Mouse (Mus musculus): ENCODE results near the gene Calcrl. TPM values are rescaled to one million over a fixed set of nuclear protein-coding genes. Genes with fewer than 3 reads are reported as not detected.
"Not testable (repeated sequence)": the region's sequence is repeated elsewhere in the genome, so short reads cannot be mapped to it uniquely, and the experiment has no call there.

Gene Calcrl
- polyA plus RNA-seq, 1 experiment from 2014 or later: 12.9 TPM

DNA sequence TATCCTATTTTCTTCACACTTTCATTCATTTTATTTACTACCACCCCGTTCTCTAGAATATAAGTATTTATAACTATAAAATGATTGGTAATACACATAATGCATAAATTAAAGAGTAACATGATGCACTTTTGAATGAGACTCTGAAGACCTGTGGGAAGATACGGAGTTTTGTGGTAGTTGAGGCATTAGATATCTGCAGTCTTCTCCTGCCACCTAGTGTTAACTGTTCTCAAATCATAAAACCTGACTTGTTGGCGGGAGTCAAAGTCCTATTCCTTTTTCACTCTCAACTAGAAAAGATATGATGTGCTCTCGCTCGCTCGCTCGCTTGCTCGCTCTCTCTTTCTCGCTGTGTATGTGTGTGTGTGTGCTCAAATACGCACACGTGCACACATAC is 4.5 kb upstream of the Calcrl start:
- DNase-seq (ENCODE audit: low spot score): no peak
- WGBS: 58% methylated on average over 11 of the region's 11 CpGs

DNA sequence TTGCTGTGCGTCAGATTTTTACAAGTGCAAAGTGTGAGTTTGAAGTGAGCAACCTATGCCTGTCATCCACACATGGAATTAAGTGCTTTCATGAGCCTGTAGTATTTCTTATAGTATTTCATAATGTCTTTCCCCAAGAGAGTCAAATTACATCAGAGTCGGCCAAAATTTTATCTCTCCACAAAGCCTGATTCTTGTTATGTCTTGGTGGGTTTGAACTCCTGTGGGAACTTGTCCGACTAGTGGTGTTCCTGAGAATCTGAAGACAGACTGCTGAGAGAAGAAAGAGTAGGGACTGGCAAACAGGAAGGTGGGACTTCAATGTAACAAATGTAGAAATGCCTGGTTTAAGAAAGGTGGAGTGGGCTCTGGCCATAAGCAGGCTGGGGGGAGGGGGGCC is 3.6 kb upstream of the Calcrl start:
- Histone ChIP-seq H3K4me3 (no peak overlapping the region), H3K36me3 (no peaks in the 10 kb centered on the region), H3K27ac (no peak overlapping the region), H3K27me3 (ENCODE audit: insufficient read depth, poor library complexity, severe bottlenecking) (no peaks in the 10 kb centered on the region), H3K9me3 (no peaks in the 10 kb centered on the region), H3K4me1 (replicated peaks) (peaks cover 13% of the 10 kb centered on the region; the same call in 1 of the 2 replicates)
- WGBS: 66% methylated on average over 3 of the region's 3 CpGs
- DNase-seq (ENCODE audit: low spot score): no peak

More for the DNA sequence above, 4.5 kb upstream of the Calcrl start:
- Histone ChIP-seq H3K9me3 (no peaks in the 10 kb centered on the region), H3K4me1 (replicated peaks) (peaks cover 7% of the 10 kb centered on the region; the same call in 1 of the 2 replicates), H3K4me3 (no peak overlapping the region), H3K36me3 (no peaks in the 10 kb centered on the region), H3K27ac (no peak overlapping the region), H3K27me3 (ENCODE audit: insufficient read depth, poor library complexity, severe bottlenecking) (no peaks in the 10 kb centered on the region)

DNA sequence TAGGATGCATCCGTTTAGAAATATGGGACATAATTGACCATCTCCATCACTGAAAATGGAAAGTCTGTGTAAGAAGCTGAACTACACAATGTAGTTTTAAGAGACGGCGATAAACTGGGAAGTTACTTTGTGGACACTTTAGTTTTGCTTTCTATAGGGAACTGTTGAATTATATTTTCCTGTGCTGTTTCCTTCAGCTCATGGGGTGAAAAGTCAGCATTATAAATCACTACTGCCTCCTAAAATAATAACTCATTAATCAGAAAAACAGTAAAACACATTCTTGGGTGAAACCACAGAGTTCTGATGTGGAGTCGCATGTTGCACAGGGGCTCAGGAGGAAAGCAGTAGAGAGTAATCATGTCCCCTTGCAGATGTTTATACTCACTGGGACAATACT is 1.3 kb upstream of the Calcrl start:
- Histone ChIP-seq H3K36me3 (no peaks in the 10 kb centered on the region), H3K4me3 (no peak overlapping the region), H3K27me3 (ENCODE audit: insufficient read depth, poor library complexity, severe bottlenecking) (no peaks in the 10 kb centered on the region), H3K27ac (no peak overlapping the region), H3K4me1 (replicated peaks) (peaks cover 13% of the 10 kb centered on the region; the same call in 1 of the 2 replicates), H3K9me3 (no peaks in the 10 kb centered on the region)
- DNase-seq (ENCODE audit: low spot score): no peak
- 92% methylated on average over 4 of the region's 4 CpGs for WGBS

DNA sequence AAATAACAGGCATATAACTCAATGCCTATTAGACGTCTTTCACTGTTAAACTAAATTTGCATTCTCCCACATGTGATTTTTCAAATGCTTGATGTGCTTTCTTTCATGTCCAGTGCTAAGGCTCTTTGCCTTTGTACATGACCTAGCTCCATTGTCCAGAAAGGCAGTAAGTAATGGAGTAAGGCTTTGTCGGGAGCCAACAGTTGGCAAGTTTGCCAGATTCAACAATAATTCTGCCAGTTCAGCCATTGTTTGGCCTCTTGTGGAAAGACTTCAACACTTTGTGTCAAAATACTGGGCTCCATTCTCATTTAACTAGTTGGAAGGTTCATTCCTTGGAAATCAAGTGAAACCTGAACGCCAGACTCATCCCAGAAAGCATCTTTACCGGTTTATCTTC is 8.7 kb downstream of the Calcrl start:
- no peaks in the 10 kb centered on the region for H3K36me3 ChIP-seq
- H3K4me3 ChIP-seq: no peak overlapping the region
- H3K27me3 ChIP-seq (ENCODE audit: insufficient read depth, poor library complexity, severe bottlenecking): no peaks in the 10 kb centered on the region
- no peak for DNase-seq (ENCODE audit: low spot score)
- 88% methylated on average over 4 of the region's 4 CpGs for WGBS
- no peak overlapping the region for H3K27ac ChIP-seq
- H3K9me3 ChIP-seq: no peaks in the 10 kb centered on the region
- no peaks in the 10 kb centered on the region for H3K4me1 ChIP-seq (replicated peaks)

DNA sequence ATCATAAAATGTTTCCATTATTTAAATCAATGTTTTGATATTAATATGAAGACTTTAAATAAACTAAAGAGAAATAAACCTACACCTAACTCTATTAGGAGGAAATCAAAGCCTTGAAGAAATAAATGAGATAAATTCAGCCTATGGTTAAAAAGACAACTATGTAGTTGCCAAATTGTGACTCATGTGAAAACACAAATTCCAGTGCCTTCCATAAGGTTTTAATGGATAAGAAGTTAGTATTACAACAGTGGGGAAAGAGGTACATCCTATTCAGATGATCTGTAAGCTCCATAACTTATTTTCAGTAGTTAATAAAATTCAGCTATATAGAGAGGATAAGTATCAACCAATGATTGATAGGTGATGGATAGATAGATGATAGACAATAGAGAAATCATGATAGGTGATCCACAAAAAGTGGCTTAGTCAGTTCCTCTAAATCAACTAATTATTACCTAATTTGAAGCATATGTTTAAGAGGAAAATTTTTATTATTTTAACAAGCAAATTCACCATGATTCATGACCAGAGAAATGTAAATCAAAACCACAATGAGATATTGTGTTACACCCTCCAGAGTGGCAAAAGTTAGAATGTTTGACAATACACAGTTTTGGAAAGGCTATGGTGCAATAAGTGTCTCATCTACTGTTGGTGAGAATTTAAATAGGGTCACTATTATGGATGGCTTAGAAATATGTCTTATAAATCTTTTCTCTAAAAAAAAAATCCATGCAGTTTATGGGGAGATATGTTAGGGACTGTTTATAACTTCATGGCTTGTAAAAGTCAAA is 15.2 kb downstream of the Calcrl start:
- H3K9me3 ChIP-seq: no peaks in the 10 kb centered on the region
- H3K27me3 ChIP-seq (ENCODE audit: insufficient read depth, poor library complexity, severe bottlenecking): no peaks in the 10 kb centered on the region
- H3K4me3 ChIP-seq: no peak overlapping the region
- H3K4me1 ChIP-seq (replicated peaks): no peaks in the 10 kb centered on the region
- H3K36me3 ChIP-seq: no peaks in the 10 kb centered on the region
- H3K27ac ChIP-seq: no peak overlapping the region
- DNase-seq (ENCODE audit: low spot score): no peak

DNA sequence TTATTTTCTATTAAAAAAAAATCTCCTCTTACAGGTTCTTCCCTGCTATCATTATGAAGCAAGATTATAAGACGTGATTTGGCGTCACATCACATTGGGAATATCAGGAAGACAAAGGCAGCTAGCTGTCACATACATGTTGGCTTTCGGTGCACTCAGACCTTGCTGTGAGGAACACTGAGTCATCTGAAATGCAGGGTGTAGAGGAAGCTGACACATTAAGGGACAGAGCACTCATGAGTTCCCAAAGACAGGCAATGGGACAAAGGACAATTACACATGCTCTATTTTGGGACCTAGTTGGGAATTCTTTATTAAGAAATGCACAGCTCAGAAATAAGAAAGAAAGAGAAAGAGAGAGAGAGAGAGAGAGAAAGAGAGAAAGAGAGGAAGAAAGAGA is 20.4 kb downstream of the Calcrl start:
- H3K27me3 ChIP-seq (ENCODE audit: insufficient read depth, poor library complexity, severe bottlenecking): no peaks in the 10 kb centered on the region
- DNase-seq (ENCODE audit: low spot score): no peak
- WGBS: 87% methylated on average over 3 of the region's 3 CpGs
- H3K27ac ChIP-seq: no peak overlapping the region
- no peaks in the 10 kb centered on the region for H3K36me3 ChIP-seq
- no peaks in the 10 kb centered on the region for H3K4me1 ChIP-seq (replicated peaks)
- no peak overlapping the region for H3K4me3 ChIP-seq
- no peaks in the 10 kb centered on the region for H3K9me3 ChIP-seq

DNA sequence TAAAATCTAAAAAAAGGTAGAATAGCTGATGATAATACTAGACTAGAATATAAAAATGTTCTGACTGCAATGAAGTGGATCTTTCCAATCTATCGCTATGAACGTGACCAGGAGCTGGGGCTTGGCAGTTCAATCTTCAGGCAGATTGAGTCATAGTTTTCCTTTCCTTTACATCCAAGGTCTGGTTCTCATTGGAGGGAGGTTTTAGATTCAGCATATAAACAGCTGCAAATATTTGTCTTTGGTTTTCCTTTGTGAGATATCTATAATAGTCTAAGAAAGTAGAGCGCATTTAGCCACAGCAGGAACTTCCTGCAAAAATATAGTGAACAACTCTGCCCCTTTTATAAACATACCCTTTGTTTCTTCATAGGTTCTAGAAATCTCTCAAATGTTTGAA is 22.5 kb downstream of the Calcrl start:
- H3K27me3 ChIP-seq (ENCODE audit: insufficient read depth, poor library complexity, severe bottlenecking): no peaks in the 10 kb centered on the region
- H3K4me1 ChIP-seq (replicated peaks): no peaks in the 10 kb centered on the region
- no peak overlapping the region for H3K27ac ChIP-seq
- H3K4me3 ChIP-seq: no peak overlapping the region
- 92% methylated on average over 3 of the region's 3 CpGs for WGBS
- no peak for DNase-seq (ENCODE audit: low spot score)
- H3K36me3 ChIP-seq: no peaks in the 10 kb centered on the region
- no peaks in the 10 kb centered on the region for H3K9me3 ChIP-seq

DNA sequence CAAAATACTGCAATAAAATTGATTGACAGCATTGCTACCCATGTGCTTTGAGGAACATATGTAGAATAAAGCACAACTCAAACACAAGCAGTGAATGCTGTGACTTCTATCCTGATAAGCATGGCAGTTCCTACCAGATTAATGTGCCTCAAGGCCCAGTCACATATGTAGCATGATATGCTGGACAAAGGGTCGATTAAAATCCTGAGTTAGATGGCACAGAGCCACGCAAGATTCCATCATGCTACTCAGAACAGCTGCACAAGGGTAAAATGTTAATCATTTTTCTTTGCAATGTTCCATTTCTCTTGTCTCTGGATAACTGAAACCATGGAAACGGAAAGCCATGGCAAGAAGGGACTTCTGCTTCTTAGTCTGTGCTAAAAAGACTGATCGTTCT is 28.7 kb downstream of the Calcrl start:
- Histone ChIP-seq H3K36me3 (no peaks in the 10 kb centered on the region), H3K4me3 (no peak overlapping the region), H3K4me1 (replicated peaks) (no peaks in the 10 kb centered on the region), H3K27me3 (ENCODE audit: insufficient read depth, poor library complexity, severe bottlenecking) (no peaks in the 10 kb centered on the region), H3K27ac (no peak overlapping the region), H3K9me3 (no peaks in the 10 kb centered on the region)
- 93% methylated on average over 4 of the region's 4 CpGs for WGBS
- DNase-seq (ENCODE audit: low spot score): no peak

DNA sequence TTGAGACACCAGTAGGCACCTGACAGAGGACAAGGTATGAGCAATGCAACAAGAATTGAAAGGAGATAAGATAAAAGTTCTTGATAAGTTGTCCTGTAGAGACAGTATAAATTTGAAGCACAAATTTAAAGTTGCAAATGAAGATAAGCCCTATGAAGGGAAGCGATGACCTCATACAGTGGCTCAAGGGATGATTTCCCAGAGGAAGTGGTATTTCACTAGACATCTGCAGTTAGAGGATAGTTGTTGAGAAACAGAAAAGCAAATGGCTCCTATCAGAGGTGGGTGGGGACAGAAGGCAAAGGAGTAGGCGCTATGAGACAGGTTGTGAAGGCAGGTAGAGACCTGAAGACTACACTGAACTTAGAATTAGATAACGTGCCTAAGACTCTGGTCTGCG is 32.0 kb downstream of the Calcrl start:
- no peak for DNase-seq (ENCODE audit: low spot score)

DNA sequence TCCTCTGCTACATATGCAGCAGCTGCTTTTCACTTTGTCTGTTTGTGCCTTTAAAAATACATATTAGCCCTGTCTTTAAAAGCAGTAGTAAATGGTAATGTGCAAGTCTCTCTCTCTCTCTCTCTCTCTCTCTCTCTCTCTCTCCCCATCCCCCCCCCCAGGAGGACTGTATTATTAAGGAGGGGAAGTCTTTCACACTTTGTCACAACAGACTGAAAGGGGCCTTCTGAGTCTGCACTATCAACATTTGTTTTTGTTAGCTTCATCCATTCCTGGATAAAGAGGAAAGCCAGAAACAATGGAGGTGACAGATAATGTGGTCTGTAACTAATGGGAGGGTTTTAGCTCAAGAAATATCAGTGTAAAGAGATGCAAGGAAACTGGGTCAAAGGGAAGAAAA is 36.1 kb downstream of the Calcrl start:
- Histone ChIP-seq H3K27me3 (ENCODE audit: insufficient read depth, poor library complexity, severe bottlenecking) (no peaks in the 10 kb centered on the region), H3K4me1 (replicated peaks) (peaks cover 12% of the 10 kb centered on the region), H3K36me3 (no peaks in the 10 kb centered on the region), H3K4me3 (no peak overlapping the region), H3K27ac (no peak overlapping the region), H3K9me3 (no peaks in the 10 kb centered on the region)
- no peak for DNase-seq (ENCODE audit: low spot score)

More for the DNA sequence above, 32.0 kb downstream of the Calcrl start:
- Histone ChIP-seq H3K27me3 (ENCODE audit: insufficient read depth, poor library complexity, severe bottlenecking) (no peaks in the 10 kb centered on the region), H3K27ac (no peak overlapping the region), H3K9me3 (no peaks in the 10 kb centered on the region), H3K4me3 (no peak overlapping the region), H3K36me3 (no peaks in the 10 kb centered on the region), H3K4me1 (replicated peaks) (0 out of 2 replicates have a peak, but pooled peaks cover 8% of the 10 kb centered on the region)
- WGBS: 94% methylated on average over 4 of the region's 4 CpGs

DNA sequence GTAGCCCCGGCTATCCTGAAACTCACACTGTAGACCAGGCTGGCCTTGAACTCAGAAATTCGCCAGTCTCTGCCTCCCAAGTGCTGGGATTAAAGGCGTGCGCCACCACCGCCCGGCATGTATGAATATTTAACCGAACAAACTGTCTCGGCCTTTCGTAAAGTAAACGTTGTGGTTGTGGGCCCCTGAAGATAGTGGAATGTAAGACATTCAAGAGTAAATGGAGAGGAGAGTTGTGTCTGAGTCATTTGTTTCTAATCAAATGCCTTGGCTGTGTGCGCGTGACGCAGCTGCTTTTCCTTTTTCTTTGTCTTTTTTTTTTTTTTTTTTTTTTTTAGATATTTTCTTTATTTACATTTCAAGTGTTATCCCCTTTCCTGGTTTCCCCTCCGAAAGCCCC is 36.7 kb downstream of the Calcrl start:
- 91% methylated on average over 14 of the region's 14 CpGs for WGBS
- H3K9me3 ChIP-seq: not testable (repeated sequence)

DNA sequence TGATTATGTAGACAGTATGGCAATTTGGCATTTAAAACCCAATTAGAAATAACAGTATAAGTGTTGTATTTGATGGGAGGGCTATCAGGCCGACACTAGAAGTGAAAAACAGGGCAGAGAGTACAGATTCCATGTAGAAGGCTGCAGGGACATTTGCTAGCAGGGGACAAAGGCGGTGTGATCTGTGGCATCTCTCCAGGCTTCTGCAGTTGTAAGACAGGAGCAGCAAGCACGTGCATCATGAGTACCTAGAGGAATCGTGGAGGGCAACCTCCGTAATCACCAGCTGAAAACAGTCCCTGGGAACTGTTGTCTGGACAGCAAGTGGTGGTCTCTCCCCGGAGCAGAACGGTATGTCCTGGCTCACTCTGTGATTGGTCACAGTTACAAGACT is 37.2 kb downstream of the Calcrl start:
- no peaks in the 10 kb centered on the region for H3K27me3 ChIP-seq (ENCODE audit: insufficient read depth, poor library complexity, severe bottlenecking)
- H3K4me1 ChIP-seq (replicated peaks): peaks cover 12% of the 10 kb centered on the region
- DNase-seq (ENCODE audit: low spot score): no peak
- H3K36me3 ChIP-seq: no peaks in the 10 kb centered on the region
- H3K4me3 ChIP-seq: no peak overlapping the region
- 0 out of 2 replicates have a peak overlapping the region, but pooled peaks have one; percentile 23 for H3K27ac ChIP-seq
- H3K9me3 ChIP-seq: no peaks in the 10 kb centered on the region
- WGBS: 85% methylated on average over 7 of the region's 7 CpGs

More for the DNA sequence above, 36.7 kb downstream of the Calcrl start:
- H3K4me3 ChIP-seq; H3K27ac ChIP-seq; H3K27me3 ChIP-seq (ENCODE audit: insufficient read depth, poor library complexity, severe bottlenecking); DNase-seq (ENCODE audit: low spot score); H3K36me3 ChIP-seq: not testable (repeated sequence)
- H3K4me1 ChIP-seq (replicated peaks): peaks cover 12% of the 10 kb centered on the region

DNA sequence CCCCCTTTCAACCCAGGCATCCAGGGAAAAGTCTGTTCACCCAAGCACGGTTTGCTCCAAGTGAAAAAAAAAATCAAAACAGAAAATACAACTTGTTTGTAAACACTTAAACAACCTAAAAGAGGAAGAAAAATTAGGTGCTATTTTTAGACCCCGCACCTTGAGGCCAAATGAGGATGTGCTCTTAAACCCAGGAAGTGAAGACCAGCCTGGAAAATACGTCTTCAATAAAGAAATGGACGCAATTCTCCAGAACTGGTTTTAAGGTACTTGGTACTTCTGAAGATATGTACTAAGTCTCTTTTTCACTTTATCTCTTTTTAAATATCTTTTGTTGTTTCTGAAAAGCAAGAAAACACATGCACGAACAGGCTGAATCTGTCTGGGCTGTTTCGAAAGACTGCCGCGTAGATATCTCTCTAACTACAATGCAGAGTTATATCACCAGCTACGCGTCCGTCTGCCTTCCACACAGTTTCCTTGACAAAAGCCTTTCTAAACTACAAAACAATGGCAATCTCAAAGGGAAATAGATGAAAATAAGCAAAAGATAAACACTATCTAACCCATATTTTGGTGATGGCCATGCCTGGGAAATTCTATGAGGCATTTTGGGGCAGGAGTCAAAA is 37.7 kb downstream of the Calcrl start:
- H3K9me3 ChIP-seq: no peaks in the 10 kb centered on the region
- H3K27ac ChIP-seq: no peak overlapping the region
- H3K27me3 ChIP-seq (ENCODE audit: insufficient read depth, poor library complexity, severe bottlenecking): no peaks in the 10 kb centered on the region
- H3K4me3 ChIP-seq: no peak overlapping the region
- H3K4me1 ChIP-seq (replicated peaks): peaks cover 12% of the 10 kb centered on the region
- no peak for DNase-seq (ENCODE audit: low spot score)
- 76% methylated on average over 11 of the region's 11 CpGs for WGBS
- no peaks in the 10 kb centered on the region for H3K36me3 ChIP-seq

Data from hindbrain, embryonic 10.5 days (tissue).